Mouse (Mus musculus) ES-CJ7 (cell line): ENCODE results near the gene Trappc2l.

Source experiments
- DNase-seq: peaks from one replicate; pipeline ENCODE4 v3.0.0; 2011; ENCODE audit warnings: low read depth, low spot score

Gene Trappc2l

GRCm38 (mm10) chr8:122580926-122581325 lies 30.5 kb upstream of the Trappc2l start:
- DNase-seq = peak; percentile 33

- DNase-seq = no peak
These were observed 26.5 kb upstream of the Trappc2l start for GRCm38 (mm10) chr8:122584981-122585380.

- no peak for DNase-seq
These were observed 26.0 kb upstream of the Trappc2l start for GRCm38 (mm10) chr8:122585411-122585891.

- no peak for DNase-seq
These were observed 25.3 kb upstream of the Trappc2l start for GRCm38 (mm10) chr8:122586171-122586570.

- DNase-seq = no peak
These were observed 24.7 kb upstream of the Trappc2l start for GRCm38 (mm10) chr8:122586749-122587148.

GRCm38 (mm10) chr8:122593240-122593639 lies 18.2 kb upstream of the Trappc2l start:
- DNase-seq = no peak

GRCm38 (mm10) chr8:122593783-122594507 lies 17.5 kb upstream of the Trappc2l start:
- DNase-seq = no peak

- DNase-seq = no peak
These were observed 15.4 kb upstream of the Trappc2l start for GRCm38 (mm10) chr8:122596031-122596430.

- DNase-seq = no peak
These were observed 10.8 kb upstream of the Trappc2l start for GRCm38 (mm10) chr8:122600666-122601065.

- DNase-seq = no peak
These were observed 6.8 kb upstream of the Trappc2l start for GRCm38 (mm10) chr8:122604640-122605039.

GRCm38 (mm10) chr8:122605367-122605766 lies 6.1 kb upstream of the Trappc2l start:
- DNase-seq = no peak

- no peak for DNase-seq
These were observed 4.6 kb upstream of the Trappc2l start for GRCm38 (mm10) chr8:122606810-122607209.

- DNase-seq = no peak
These were observed 1.2 kb upstream of the Trappc2l start for GRCm38 (mm10) chr8:122610209-122610608.

GRCm38 (mm10) chr8:122610612-122611277 lies 695 bp upstream of the Trappc2l start:
- DNase-seq = peak; percentile 29

- no peak for DNase-seq
These were observed 4.9 kb downstream of the Trappc2l start for GRCm38 (mm10) chr8:122616181-122616905.

- DNase-seq = peak; percentile 52
These were observed 6.6 kb downstream of the Trappc2l start for GRCm38 (mm10) chr8:122617947-122618546.

GRCm38 (mm10) chr8:122618660-122619378 lies 7.4 kb downstream of the Trappc2l start:
- DNase-seq = no peak

- DNase-seq = no peak
These were observed 9.0 kb downstream of the Trappc2l start for GRCm38 (mm10) chr8:122620446-122620845.

- no peak for DNase-seq
These were observed 11.3 kb downstream of the Trappc2l start, which contains the start of gene Pabpn1l for GRCm38 (mm10) chr8:122622727-122623126. Pabpn1l (minus strand) TSS chr8:122622739.

GRCm38 (mm10) chr8:122623844-122624642 lies 12.6 kb downstream of the Trappc2l start:
- no peak for DNase-seq
